Mouse (Mus musculus): ENCODE results near the gene Noa1. TPM values are rescaled to one million over a fixed set of nuclear protein-coding genes. Genes with fewer than 3 reads are reported as not detected.

Noa1 gene
- total RNA-seq (2021) = 10 to 100 TPM; 13.7 to 14.9 TPM
- long read RNA-seq, experiment 1, transcript Noa1-201 (7 exons, 2,288 nt) = major isoform, 44 of 48 reads
- long read RNA-seq, experiment 1, partial matches to known transcripts = 1 of 48 reads
- long read RNA-seq, experiment 1, other reads (novel, unspliced or antisense) = 3 of 48 reads
- long read RNA-seq, experiment 2, transcript Noa1-201 (7 exons, 2,288 nt) = major isoform, 38 of 43 reads
- long read RNA-seq, experiment 2, partial matches to known transcripts = 0 of 43 reads
- long read RNA-seq, experiment 2, other reads (novel, unspliced or antisense) = 5 of 43 reads

DNA sequence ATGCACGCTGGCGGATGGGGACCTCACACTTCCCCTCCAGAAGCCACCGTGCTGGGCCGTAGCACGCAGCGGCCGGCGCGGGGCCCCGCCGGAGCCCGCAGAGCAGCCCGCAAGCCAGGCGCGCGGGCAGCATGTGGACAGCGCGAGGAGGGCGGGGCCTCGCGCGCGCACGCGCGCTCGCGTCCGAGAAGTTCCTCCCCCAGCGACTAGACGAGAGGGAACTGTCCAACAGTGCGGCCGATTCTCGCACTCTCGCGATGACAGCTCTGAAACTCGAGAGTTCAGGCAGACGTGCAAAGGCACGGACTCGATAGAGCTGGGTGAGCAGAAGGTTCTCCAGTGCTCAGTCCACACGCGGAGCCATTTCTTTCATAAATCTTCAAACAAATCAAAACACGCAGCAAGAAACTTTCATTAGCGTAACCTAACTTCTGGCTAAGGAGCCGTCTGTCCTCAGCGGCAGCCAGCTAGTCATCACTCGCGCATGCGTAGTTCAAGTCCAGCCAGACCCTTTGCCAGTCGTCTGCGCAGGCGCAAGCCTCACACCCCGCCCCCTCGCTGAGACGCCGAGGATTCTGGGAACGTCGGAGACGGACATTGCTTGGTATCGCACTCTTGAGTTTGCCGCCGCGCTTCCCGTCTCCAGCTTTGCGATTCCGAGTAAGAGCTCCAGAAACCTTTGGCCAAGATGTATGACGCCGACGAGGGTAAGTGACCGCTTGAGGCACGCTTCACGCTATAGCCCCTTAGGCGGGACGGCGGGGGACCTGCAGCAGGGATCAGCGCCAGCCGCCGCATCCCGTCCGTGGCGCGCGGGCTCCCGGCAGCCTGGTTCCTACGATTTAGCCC, at the start of gene Noa1, which contains the start of gene Polr2b:
TSS of gene Noa1 (minus strand) at position 161 of the 849 bp plus-strand sequence.
TSS of gene Polr2b (plus strand) at position 224 of the 849 bp plus-strand sequence.
- DNase-seq = peak; percentile 99

DNA sequence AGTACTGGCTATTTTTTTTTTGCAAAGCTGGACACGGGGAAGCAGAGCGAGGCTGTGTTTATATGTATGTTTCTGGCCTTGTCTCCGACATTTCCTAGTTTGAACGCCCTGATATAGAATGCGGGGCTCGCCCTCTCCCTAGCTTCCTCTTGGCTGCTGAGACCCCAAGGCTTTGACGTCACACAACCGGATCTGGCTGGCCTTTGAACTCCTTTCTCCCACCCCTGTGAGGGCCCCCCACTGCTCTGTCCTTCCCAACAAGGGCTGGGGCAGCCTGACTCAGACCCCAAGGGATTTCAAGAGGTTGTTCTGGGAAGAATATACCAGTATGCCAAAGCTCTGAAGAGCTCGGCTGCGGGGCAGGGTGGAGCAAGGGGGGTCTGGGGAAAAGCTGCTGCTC, 48.5 kb upstream of the Noa1 start:
- peak; percentile 52 for DNase-seq

DNA sequence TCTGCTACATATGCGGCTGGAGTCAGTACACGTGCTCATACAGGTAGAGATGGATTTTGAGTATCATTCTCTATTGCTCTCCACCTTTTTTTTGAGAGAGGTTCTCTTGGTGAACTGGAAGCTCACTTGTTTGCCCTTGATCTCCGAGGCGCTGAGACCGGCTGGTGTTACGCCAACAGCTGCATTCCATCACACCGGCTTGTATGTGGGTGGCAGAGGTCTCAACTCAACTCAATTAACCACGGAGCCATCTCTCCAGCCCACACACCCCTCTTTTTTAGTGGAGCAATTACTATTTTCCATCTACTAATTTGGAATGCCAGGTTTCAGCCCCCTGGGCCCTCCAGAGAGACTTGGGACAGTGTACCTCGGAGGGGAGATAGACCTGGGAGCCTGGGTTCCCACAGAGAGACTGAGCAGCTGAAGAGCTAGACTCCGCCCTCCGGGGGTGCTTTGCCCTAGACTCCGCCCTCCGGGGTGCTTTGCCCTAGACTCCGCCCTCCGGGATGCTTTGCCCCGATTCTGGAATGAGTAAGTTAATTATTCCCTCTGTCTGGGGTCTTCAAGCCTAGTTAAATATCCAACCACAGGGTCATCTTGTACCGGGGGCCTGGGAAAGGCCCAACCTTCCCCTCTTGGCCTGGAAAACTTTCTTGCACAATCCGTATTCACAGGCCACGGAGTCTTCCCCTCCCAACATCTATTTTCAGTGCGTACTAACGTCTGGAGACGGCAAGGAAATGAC, 47.7 kb upstream of the Noa1 start:
- peak; percentile 56 for DNase-seq

DNA sequence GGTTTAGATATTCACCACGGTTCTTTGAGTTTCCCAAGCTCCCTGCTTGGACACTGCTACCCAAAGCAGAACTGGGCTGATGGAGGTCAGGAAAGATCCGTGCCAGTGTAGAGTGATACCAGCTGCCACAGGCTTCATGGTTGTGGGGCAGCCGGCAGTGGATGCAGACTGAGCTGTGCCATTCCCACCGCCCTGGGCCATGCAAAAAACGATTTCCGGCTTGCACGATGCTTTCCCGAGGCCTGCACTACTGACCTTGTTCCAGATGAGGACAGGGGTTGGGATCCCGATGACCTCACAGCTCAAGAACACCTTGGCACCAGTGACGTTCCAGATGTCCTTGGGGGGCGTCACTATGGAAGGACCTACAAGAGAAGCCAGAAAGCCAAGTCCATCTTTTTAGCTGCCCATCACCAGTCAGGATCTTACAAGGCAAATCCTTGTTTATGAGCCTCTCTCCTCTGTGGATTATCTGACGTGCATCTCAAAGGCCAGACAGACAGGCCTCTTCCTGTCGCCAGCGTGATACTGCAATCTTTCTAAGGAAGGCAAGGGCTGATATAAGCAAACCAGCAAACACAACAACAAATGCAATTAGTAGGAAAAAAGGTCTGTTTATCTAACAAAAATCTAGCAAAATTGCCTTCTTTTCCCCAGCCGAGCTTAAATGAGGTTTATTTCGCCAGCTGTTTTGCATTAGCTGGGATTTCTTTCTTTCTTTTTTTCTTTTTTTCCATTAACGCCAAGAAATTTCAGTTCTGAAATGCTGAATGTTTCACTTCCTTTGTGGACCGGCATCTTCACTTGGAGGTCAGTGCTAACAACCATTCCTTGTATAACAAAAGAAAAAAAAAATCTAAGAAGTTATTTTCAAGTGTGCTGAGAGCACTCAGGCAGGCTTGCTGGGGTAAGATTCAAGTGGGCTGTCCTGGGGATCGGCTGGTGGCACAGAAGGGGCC, 45.7 kb upstream of the Noa1 start:
- DNase-seq = no peak

DNA sequence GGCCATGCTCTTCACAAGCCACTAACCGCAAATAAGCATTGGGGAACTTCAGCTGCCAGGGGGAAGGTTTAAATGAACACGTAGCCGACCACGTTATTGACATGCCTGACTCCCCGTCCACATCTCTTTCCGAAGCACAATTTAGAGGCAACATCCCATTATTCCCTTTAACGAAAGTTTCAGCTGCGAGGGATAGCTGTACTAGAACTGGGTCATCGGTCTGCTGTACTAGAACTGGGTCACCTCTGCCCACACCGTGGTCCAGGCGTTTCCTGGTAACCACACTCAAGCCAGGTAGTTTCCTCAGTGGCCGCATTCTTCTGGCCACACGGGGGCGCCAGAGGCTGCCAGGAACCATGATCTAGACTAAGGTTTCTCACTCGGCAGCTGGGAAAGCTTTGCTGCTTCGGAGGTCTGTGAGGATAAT, 44.5 kb upstream of the Noa1 start:
- peak; percentile 88 for DNase-seq

DNA sequence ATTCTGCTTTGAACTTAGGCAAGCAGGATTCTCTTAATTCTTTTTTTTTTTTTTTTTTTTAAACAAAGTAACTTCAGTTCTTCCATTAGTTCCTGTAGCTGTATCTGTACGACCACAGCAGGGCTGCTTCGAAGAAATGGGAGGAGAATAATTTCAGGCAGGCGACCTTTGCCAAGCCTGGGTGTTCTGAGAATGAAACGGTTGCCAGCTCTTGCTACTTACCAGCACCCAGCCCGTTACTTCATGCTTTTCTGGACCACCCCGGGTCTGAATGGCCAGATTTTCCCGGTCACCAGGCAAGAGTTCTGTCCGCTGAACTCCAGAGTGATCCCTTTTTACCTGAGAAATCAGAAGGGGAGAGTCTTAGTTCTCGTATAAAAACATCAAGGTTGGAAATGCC, 41.8 kb upstream of the Noa1 start:
- no peak for DNase-seq

DNA sequence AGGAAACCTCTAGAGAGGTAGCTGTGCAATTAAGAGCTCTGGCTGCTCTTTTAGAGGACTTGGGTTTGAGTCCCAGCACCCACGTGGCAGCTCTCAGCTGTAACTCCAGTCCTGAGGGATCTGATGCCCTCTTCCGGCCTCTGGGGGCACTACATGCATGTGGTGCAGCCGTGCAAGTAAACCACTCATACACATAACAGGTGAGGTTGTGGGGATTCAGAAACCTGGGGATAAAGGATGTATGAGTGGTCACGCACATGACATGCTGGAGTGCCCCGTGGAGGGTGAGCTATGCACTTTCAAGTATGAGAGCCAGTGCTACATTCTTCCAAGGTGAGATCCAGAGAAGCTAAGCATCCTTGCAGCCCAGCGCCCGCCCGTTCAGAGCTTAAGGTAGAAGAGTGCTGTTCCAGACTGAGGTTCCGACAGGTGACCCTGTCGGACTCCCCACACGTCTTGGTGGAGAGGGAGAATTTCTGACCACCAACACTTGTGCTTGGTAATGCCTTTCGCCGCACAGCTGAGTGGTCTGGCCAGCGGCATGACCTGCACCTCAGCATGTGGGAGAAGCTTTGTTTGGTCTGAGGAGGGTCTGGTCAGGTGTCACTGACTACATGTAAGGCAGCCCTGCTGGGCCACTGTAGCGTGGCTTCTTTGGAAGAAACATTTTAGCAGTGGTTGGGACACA, 40.2 kb upstream of the Noa1 start:
- DNase-seq = no peak

DNA sequence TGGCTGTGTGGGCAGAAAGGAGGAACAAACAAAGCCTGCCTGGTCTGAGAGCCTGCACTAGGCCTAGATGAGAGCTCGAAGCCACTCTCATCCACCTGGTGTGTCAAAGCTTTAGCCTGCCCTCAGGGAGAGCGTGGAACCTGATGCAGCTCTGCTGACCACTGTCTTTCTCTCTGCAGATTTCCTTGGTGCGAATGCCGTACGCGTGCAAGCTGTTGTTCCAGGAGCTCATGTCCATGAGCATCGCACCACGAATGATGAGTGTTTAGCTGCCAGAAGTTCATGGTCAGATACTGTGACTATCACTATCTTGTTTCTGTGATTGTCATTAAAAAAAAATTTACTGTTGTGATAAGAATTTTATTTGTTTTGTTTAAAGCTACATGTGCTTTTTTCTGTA, 39.0 kb upstream of the Noa1 start:
- no peak for DNase-seq

DNA sequence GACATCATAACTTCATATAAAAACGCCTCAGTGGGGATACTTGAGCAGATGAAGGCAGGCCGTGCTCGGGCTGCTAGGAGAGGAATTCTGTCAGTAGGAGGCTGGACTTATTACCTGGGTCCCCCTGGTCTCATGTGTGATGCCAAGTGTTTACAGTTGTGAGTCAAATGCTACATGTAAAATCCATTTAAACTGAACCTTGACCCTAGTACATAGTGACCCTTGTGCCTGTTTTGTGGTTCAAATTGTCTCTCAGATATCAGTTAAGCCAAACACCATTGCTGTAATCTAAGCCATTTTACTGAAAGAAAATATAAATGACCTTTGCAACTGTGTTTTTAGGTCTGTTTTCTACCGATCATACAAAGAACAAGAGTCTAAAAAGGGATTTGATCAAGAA, 30.1 kb upstream of the Noa1 start:
- DNase-seq = no peak

DNA sequence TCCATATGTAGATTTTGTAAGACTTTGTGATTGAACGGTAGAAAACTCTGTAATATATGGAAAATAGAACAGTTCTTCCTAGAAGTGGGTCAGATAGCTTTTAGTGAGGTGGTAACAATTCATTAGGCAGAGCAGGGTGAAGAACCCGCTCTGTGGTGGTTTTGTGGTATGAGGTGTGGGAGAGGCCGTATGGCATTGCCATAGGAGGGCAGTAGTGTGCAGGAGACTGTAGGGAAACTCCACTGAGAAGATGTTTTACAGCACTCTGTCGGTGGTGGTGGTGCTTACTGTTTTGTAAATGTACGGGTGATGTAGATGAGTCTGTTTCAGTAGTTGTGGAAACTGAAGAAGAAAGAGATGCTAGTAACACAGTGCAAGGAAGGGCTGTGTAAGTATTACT, 20.3 kb upstream of the Noa1 start:
- DNase-seq = no peak

DNA sequence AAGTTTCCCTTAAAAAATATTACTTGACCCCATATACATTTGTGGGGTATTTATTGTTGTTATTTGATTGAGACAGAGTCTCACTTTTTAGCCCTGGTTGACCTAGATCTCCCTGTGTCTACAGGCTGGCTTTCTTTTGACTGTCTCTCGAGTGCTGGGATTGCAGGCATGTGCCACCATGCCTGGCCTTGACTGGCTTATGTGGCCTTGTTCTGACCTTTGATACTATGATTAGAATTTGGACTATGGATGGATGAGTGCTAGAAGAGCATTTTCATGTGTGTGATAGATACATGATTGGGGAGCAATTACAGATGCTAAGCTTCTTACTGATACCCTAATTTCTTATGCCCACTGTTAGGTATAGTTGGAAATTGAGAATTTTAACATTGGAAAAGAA, 15.1 kb upstream of the Noa1 start:
- DNase-seq = no peak

DNA sequence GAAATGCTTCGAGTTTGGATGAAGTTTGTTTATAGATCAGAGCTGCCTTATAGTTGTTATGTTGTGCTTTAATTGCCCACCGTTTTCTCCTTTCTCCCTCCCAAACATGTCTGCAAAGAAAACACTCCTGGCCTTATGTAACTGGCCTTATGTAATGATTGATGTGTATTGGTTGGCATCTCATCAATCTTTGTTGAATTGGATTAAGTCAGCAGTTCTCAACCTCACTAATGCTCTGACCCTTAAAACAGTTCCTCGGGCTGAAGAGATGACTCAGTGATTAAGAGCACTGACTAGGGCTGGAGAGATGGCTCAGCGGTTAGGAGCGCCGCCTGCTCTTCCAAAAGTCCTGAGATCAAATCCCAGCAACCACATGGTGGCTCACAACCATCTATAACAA, 5.1 kb upstream of the Noa1 start:
- DNase-seq = no peak

DNA sequence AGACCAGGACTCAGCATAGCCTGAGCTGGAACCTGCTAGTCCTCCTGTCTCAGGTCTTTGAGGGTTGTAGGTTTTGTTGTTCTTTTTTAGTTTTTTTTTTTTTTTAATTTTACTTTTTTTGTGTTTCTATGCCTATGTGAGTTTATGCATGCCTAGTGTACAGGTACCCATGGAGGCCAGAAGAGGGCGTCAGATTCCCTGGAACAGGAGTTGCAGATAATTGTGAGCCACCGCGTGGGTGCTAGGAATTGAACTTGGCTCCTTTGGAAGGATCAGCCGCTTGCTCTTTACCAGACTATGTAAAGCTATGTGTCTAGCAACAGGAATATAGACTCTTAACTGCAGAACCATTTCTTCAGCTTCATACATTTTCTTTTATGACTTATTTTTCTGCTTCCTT, 4.3 kb upstream of the Noa1 start:
- no peak for DNase-seq

DNA sequence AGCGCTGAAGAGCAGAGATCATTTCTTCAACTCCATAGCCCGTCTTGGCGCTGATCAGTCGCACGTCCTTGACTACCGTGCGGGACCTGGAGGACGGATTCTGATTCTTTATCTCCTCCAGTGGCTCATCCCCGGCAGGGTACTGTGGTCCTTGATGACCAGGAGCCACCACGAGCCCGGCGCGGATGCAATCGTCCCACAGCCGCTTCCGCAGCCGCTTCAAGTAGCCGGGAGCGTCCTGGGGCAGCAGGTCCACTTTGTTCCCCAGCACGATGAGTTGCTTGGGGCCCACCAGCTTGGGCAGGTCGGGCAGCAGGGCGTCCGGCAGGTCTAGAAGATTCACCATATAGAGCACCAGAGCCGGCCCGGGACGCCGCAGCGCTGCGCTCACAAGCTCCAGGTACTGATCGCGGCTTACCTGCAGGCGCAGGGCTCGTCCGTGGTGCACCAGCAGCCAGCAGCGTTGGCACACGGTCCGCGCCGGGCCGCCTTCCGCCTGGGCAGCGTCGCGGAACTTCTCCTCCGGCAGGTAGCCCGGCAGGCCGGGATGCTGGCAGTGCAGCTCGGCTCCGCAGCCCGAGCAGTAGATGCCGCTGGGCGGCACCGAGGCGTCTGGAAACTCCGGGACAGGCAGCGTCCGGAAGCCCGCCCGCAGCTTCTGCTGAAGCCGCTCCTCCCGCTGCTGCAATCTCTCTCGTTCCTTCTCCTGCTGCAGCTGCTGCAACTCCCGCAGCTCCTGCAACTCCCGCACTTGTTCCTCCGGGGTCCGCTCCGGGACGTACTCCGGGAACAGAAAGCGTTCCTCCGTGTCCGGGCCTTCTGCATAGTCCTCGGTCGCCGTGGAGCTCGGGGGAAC, 605 bp downstream of the Noa1 start:
- no peak for DNase-seq

DNA sequence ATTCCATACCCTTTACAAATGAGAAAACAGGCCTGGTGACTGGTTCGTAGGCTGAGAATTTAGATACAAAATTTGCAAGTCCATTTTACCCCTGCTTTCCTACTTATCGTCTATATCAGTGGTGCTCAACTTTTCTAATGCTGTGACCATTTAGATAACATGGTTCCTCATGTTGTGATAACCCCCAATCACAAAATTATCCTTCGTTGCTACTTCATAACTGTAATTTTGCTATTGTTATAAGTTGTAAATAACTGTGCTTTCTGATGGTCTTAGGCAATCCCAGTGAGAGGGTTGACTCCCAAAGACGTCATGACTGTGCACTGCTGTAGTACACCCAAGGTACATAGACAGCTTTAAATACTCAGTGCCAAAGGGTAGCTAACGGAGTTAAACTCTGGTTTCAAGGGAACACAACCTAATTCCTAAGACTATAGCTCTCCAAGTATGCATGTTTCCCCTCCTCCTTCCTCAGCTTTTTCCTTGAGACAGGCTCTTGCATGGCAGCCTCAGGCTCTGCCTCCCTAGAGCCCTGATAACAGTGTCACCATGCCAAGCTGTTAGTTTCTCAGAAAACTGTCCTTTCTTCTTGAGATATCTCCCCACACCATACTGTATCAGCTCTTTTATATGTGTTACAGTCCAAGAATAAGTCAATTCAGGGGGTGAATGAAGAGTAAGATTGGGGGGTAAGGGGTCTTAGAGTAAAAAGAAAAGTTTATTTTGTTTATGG, 1.9 kb downstream of the Noa1 start:
- no peak for DNase-seq

DNA sequence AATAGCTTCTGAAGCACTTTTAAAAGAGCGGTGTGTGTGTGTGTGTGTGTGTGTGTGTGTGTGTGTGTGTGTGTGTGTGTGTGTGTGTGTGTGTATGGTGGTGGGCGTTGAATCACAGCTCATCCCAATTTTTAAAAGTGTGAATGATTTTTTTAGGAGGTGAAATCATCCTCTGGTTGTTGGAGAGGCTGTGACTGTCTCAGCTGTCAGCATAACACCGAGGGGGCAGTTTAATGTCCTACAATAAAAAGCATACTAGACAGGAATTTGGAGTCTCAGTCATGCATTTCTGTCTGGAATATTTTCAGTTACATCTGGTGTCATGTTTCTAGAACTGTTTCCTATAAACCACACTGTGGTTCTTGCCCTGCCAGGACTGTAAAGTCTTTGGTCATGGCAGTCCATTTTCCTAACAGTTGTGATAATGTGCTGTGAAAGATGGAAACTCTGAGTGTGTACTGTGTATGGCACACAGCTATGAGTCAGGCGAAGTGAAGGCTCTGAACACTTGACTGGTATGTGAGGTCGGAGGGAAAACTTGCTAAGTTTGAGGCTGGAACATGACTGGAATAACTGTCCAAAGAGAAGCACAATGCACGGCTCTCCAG, 8.5 kb downstream of the Noa1 start:
- DNase-seq = no peak

DNA sequence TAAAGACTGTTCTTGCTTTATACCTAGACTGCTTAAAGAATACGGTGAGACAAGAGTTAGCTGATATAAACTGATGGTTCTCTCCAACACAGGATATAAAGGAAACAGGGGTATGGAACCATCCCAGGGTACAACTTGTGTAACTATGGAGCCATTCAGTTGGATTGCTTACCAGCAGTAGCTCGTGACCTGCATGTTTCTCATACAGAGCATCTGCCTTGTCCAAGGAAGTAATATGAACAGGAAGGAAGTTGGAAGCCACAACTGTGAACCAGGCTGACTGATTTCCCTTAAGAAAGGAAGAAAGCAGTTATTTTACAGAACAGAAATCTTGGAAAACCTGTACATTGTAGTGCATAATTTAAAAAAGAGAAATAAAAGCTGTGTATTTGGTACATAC, 10.4 kb downstream of the Noa1 start:
- DNase-seq = no peak

DNA sequence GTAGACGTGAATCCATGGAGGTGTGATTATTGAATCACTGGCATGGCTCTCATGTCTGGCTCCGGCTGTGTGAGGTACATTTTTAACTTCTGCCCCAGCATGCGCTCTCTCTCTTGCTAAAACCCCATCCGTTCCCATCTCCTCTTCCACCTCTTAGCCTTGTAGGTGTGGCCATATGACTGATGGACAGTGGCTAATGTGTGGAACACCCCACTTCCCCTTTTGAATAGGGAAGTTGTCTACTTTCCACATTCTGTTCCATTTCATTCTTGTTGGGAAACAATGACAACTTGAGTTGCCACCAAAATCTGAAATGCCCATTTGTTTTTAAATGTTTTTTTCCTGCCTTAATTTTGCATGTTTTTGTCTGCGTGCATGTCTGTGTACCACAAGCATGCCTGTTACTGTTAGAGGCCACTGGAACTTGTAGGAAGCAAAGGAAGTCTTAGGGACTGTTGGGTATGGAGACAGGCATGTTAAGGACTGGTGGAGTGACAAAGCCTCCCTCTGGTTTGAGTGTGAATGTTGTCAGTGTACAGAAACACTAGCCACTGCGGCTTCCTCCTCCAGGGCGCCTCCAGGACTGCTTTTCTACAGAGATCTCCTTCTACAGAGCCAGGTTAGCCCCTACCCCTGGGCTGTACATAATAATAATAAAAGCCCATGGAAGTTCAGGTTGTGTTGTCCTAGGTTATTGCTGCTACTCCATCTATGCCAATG, 16.9 kb downstream of the Noa1 start:
- DNase-seq = no peak

All from gastrocnemius, postnatal 10 days (tissue).